Mouse (Mus musculus) frontal cortex, postnatal 14 days (tissue): ENCODE data around the gene Mdh2.

Experiments
- DNase-seq, 2 experiments: peaks; one replicate each; pipeline ENCODE4 v3.0.0; 2022; ENCODE audit warnings: low spot score in 2 of 2

The Mdh2 gene

DNA sequence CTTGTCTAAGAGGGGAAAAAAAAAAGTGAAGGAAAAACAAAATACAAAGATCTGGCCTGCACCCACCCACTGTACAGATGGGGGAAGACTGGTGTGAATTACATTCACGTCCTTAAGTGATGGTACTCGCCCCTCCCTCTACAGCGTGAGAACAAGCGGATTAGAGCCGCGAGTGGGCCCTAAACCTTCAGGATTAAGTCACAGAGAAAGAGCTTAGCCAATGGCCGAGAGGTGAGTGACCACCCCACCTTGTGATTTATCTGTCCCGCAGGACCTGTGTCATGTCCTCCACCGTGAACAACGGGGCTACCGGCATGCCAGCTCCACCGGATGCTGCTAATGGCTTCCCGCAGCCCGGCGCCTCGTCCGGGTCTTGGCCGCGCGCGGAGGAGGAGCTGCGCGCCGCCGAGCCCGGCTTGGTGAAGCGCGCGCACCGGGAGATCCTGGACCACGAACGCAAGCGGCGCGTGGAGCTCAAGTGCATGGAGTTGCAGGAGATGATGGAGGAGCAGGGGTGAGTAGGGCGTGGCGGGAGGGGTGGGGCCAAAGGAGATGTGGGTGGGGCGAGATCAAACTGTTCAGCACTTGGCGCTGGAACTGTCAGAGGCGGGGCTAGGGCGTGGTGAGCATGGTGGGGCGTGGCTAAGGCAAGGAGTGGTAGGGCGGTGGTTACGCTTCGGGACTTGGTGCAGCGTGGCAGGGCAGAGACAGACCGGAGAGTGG is 56.6 kb downstream of the Mdh2 start:
- DNase-seq, result peak; percentile 72 to 74

DNA sequence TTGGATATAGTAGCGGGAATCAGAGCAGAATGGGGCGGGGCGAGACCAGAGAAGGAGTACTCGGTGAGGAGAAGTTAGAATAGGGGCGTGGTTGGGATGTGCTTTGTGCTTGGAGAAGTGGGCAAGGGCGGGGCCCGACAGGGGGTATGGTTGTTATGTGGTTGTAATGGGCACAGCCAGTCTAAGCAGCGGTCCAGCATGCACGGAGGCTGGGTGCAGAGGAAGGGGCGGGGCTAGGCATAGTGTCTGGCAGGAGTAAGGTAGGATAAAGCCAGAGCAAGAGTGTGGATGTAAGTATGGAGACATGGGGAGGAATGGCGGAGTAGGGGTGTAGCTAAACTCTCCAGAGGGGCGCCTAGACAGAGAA is 57.2 kb downstream of the Mdh2 start:
- DNase-seq, result no peak

- DNase-seq, result no peak
These were observed 57.7 kb downstream of the Mdh2 start for GRCm38 (mm10) chr5:135835981-135836380.
